Mouse (Mus musculus) myocyte (in vitro differentiated cells): ENCODE data around the gene Hpdl.

Experiments used
- CEBPB ChIP-seq: IDR thresholded peaks from 2 replicates; pipeline ENCODE4 v1.6.1; 2011; ENCODE audit warnings: mild to moderate bottlenecking, moderate library complexity; ENCODE audit not compliant: poor library complexity, insufficient read depth, severe bottlenecking
- E2F4 ChIP-seq: IDR thresholded peaks from one replicate; pipeline ENCODE4 v1.6.1; 2011; ENCODE audit warnings: mild to moderate bottlenecking, control low read depth, moderate library complexity; ENCODE audit not compliant: insufficient read depth
- MAX ChIP-seq: IDR thresholded peaks from one replicate; pipeline ENCODE4 v1.6.1; 2011; ENCODE audit warnings: low read depth, mild to moderate bottlenecking, control low read depth
- MYOD1 ChIP-seq, 3 experiments: IDR thresholded peaks; one replicate each; pipeline ENCODE4 v1.6.1; 2011; ENCODE audit warnings: control low read depth in 2 of 3, low read depth in 2 of 3, mild to moderate bottlenecking in 2 of 3, moderate library complexity in 1 of 3; ENCODE audit not compliant: insufficient read length in 2 of 3, control insufficient read depth in 1 of 3
- MYOG ChIP-seq, 3 experiments: IDR thresholded peaks; one replicate each; pipeline ENCODE4 v1.6.1; 2011; ENCODE audit warnings: control low read depth in 2 of 3, low read depth in 2 of 3, mild to moderate bottlenecking in 2 of 3; ENCODE audit not compliant: insufficient read length in 2 of 3, control insufficient read depth in 1 of 3, insufficient read depth in 1 of 3
- POLR2A ChIP-seq: IDR thresholded peaks from one replicate; pipeline ENCODE4 v1.6.1; 2011; ENCODE audit warnings: low read depth, mild to moderate bottlenecking, control low read depth, moderate library complexity; ENCODE audit not compliant: insufficient read length
- POLR2AphosphoS2 ChIP-seq: IDR thresholded peaks from one replicate; pipeline ENCODE4 v1.6.1; 2011; ENCODE audit warnings: low read depth, control low read depth; ENCODE audit not compliant: insufficient read length
- REST ChIP-seq: IDR thresholded peaks from one replicate; pipeline ENCODE4 v1.6.1; 2011; ENCODE audit warnings: mild to moderate bottlenecking, control low read depth, moderate library complexity; ENCODE audit not compliant: insufficient read depth, insufficient read length
- SRF ChIP-seq: IDR thresholded peaks from one replicate; pipeline ENCODE4 v1.6.1; 2011; ENCODE audit warnings: low read depth; ENCODE audit not compliant: control insufficient read depth, insufficient read length
- USF1 ChIP-seq: IDR thresholded peaks from one replicate; pipeline ENCODE4 v1.6.1; 2011; ENCODE audit warnings: low read depth, mild to moderate bottlenecking, control low read depth, moderate library complexity

- TF ChIP-seq POLR2A (no peak), E2F4 (no peak), MYOD1 (IDR thresholded peaks at IDR 0.05; ENCODE audit: control insufficient read depth in 1 of 3, insufficient read length in 2 of 3, low read depth in 2 of 3) (no peak), USF1 (no peak), MYOG (IDR thresholded peaks at IDR 0.05; ENCODE audit: control insufficient read depth in 1 of 3, insufficient read depth in 1 of 3, insufficient read length in 2 of 3, low read depth in 2 of 3) (no peak), MAX (no peak), POLR2AphosphoS2 (no peak), CEBPB (no peak), SRF (no peak), REST (no peak)
These were observed 29.1 kb downstream of the Hpdl start for GRCm38 (mm10) chr4:116792453-116792852.
